Mouse (Mus musculus) brain, embryonic 14.5 days (tissue): ENCODE results near the gene Olfr1278.

Source experiments
- CTCF ChIP-seq: fragments of 200-500 bp; IDR thresholded peaks from 2 replicates; pipeline ENCODE4 v1.5.1; 2012; ENCODE audit warnings: inconsistent platforms, mild to moderate bottlenecking, moderate library complexity, borderline replicate concordance; ENCODE audit not compliant: insufficient read depth, insufficient read length; ENCODE audit errors: extremely low read depth
- POLR2A ChIP-seq: fragments of 200-500 bp; IDR thresholded peaks from 2 replicates; pipeline ENCODE4 v1.6.1; 2012; ENCODE audit warnings: mild to moderate bottlenecking, inconsistent platforms, borderline replicate concordance; ENCODE audit not compliant: poor library complexity, insufficient read depth, insufficient read length, severe bottlenecking; ENCODE audit errors: extremely low read depth

DNA sequence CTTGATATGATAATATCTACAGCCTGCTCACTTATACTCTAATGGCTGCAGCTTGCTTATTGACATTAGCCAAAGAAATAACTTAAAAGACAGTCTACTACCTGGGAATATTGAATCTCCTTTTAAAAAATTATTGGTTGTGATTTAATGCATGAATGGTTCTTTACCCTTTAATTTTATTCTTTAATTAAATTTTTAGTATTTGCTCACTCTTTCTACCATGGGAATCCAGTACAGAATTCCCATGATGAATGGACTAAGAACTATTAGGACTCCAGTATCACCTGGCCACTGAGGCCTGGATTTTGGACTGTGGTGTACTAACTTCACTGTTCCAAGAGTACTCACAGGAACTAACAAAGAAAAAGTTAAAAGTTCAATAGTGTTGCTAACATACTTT, 35.7 kb upstream of the Olfr1278 start, which contains the start of gene Olfr1276:
- TF ChIP-seq POLR2A (no peak), CTCF (no peak)
